Mouse (Mus musculus) right cerebral cortex, adult 18-20 months (tissue): ENCODE results near the gene Sac3d1.

Source experiments
- DNase-seq: peaks from one replicate; pipeline ENCODE4 v3.0.0; 2022; ENCODE audit warnings: mixed read lengths

Gene Sac3d1

GRCm38 (mm10) chr19:6118677-6119185, 281 bp upstream of the Sac3d1 start:
- no peak for DNase-seq

- peak; percentile 23 for DNase-seq
Observed at GRCm38 (mm10) chr19:6117346-6117985, 984 bp downstream of the Sac3d1 start.

GRCm38 (mm10) chr19:6116113-6116850, 2.2 kb downstream of the Sac3d1 start:
- DNase-seq: peak; percentile 25

GRCm38 (mm10) chr19:6113116-6113515, 5.3 kb downstream of the Sac3d1 start:
- no peak for DNase-seq

- DNase-seq: no peak
Observed at GRCm38 (mm10) chr19:6105586-6105985, 12.9 kb downstream of the Sac3d1 start, which contains the start of gene Naaladl1. Gene Naaladl1, plus strand, starts transcription at chr19:6105782.

- no peak for DNase-seq
Observed at GRCm38 (mm10) chr19:6104476-6104875, 14.0 kb downstream of the Sac3d1 start.

GRCm38 (mm10) chr19:6102169-6102853, 16.1 kb downstream of the Sac3d1 start:
- DNase-seq: no peak

GRCm38 (mm10) chr19:6101186-6101585, 17.3 kb downstream of the Sac3d1 start:
- DNase-seq: no peak

- no peak for DNase-seq
Observed at GRCm38 (mm10) chr19:6097847-6098246, 20.6 kb downstream of the Sac3d1 start.

GRCm38 (mm10) chr19:6094119-6094518, 24.3 kb downstream of the Sac3d1 start, which contains the start of gene AC131692.1:
Gene AC131692.1, plus strand, starts transcription at chr19:6094419.
- DNase-seq: no peak

- DNase-seq: no peak
Observed at GRCm38 (mm10) chr19:6088841-6089240, 29.6 kb downstream of the Sac3d1 start.

GRCm38 (mm10) chr19:6085417-6085879, 33.0 kb downstream of the Sac3d1 start:
- DNase-seq: no peak

- peak; percentile 98 for DNase-seq
Observed at GRCm38 (mm10) chr19:6084478-6085248, 33.8 kb downstream of the Sac3d1 start, which contains the start of the genes Zfpl1 and Cdca5. Gene Zfpl1, minus strand, starts transcription at chr19:6084956. Gene Cdca5, plus strand, starts transcription at chr19:6084983.

GRCm38 (mm10) chr19:6082156-6082555, 36.3 kb downstream of the Sac3d1 start, which contains the start of gene Gm28374:
Gene Gm28374, minus strand, starts transcription at chr19:6082256.
- no peak for DNase-seq

GRCm38 (mm10) chr19:6079983-6080480, 38.4 kb downstream of the Sac3d1 start, which contains the start of gene Tmem262:
Gene Tmem262, plus strand, starts transcription at chr19:6080033.
- no peak for DNase-seq

GRCm38 (mm10) chr19:6076564-6077393, 41.7 kb downstream of the Sac3d1 start, which contains the start of gene Vps51:
Gene Vps51, minus strand, starts transcription at chr19:6077231.
- peak; percentile 88 for DNase-seq

GRCm38 (mm10) chr19:6073889-6074288, 44.6 kb downstream of the Sac3d1 start:
- no peak for DNase-seq

GRCm38 (mm10) chr19:6071261-6071660, 47.2 kb downstream of the Sac3d1 start:
- no peak for DNase-seq

- DNase-seq: no peak
Observed at GRCm38 (mm10) chr19:6070571-6071250, 47.7 kb downstream of the Sac3d1 start.

- DNase-seq: no peak
Observed at GRCm38 (mm10) chr19:6069851-6070250, 48.6 kb downstream of the Sac3d1 start.
